Mouse (Mus musculus) liver, postnatal 0 days (tissue): ENCODE data around the gene B3gat2. TPM values are rescaled to one million over a fixed set of nuclear protein-coding genes. Genes with fewer than 3 reads are reported as not detected.

ENCODE experiments used
- ATAC-seq: fragments of 200-750 bp; cut with Nextera tagmentation; 2 replicates; pipeline ENCODE4 v1.8.0; 2017; ENCODE audit warnings: mild to moderate bottlenecking, moderate library complexity
- DNase-seq: peaks from one replicate; pipeline ENCODE4 v3.0.0-alpha.2; 2016
- H3K27ac ChIP-seq: fragments of 300-500 bp; sonication (generic); 2 replicates; pipeline ENCODE4 v1.5.1; 2014; ENCODE audit warnings: antibody characterized with exemption, moderate library complexity, mild to moderate bottlenecking, low read depth
- H3K27me3 ChIP-seq: fragments of 300-500 bp; sonication (generic); 2 replicates; pipeline ENCODE4 v1.6.1; 2014; ENCODE audit warnings: low read length, control low read depth, mixed read lengths; ENCODE audit not compliant: insufficient read depth
- H3K36me3 ChIP-seq: fragments of 300-500 bp; sonication (generic); replicated peaks from 2 replicates; pipeline ENCODE4 v1.6.1; 2014; ENCODE audit warnings: mild to moderate bottlenecking, control low read depth, low read length, moderate library complexity, mixed read lengths; ENCODE audit not compliant: insufficient read depth
- H3K4me1 ChIP-seq: fragments of 300-500 bp; sonication (generic); 2 replicates; pipeline ENCODE4 v1.6.1; 2014; ENCODE audit warnings: antibody characterized with exemption, mild to moderate bottlenecking, control low read depth; ENCODE audit not compliant: insufficient read depth
- H3K4me2 ChIP-seq: fragments of 300-500 bp; sonication (generic); 2 replicates; pipeline ENCODE4 v1.6.1; 2014; ENCODE audit warnings: low read depth, mild to moderate bottlenecking, low read length, moderate library complexity, mixed read lengths
- H3K4me3 ChIP-seq: fragments of 300-500 bp; sonication (generic); 2 replicates; pipeline ENCODE4 v1.5.1; 2014; ENCODE audit warnings: low read depth, low read length
- H3K9ac ChIP-seq: fragments of 300-500 bp; sonication (generic); replicated peaks from 2 replicates; pipeline ENCODE4 v1.6.1; 2014; ENCODE audit warnings: mild to moderate bottlenecking, moderate library complexity
- H3K9me3 ChIP-seq: fragments of 300-500 bp; sonication (generic); 2 replicates; pipeline ENCODE4 v1.6.1; 2016; ENCODE audit warnings: mild to moderate bottlenecking, control low read depth, low read length, mixed read lengths
- CTCF ChIP-seq: sonication (generic); IDR thresholded peaks from 2 replicates; pipeline ENCODE4 v1.5.1; 2016; ENCODE audit warnings: antibody characterized with exemption, low read depth
- EP300 ChIP-seq: IDR thresholded peaks from 2 replicates; pipeline ENCODE4 v1.6.1; 2016; ENCODE audit warnings: antibody characterized with exemption, low read depth, mild to moderate bottlenecking
- WGBS: fragments of 180-500 bp; shearing (Covaris S2); extraction: QIAGEN DNeasy Blood & Tissue Kit; methylation state at CpG from one replicate; pipeline ENCODE4 v1.1.7; 2014; ENCODE audit not compliant: insufficient replicate concordance; 5-methylcytosine and 5-hydroxymethylcytosine counted together
- polyA plus RNA-seq: library from polyadenylated mRNA; unstranded; fragments of >200 nt; fragmentation: Nextera tagmentation; extraction: Ambion mirVana; gene quantifications from 2 replicates; pipeline ENCODE4 v1.2.1, GENCODE M21; 2015

Gene B3gat2
- polyA plus RNA-seq, 1 experiment from 2014 or later: 0.12 TPM

DNA sequence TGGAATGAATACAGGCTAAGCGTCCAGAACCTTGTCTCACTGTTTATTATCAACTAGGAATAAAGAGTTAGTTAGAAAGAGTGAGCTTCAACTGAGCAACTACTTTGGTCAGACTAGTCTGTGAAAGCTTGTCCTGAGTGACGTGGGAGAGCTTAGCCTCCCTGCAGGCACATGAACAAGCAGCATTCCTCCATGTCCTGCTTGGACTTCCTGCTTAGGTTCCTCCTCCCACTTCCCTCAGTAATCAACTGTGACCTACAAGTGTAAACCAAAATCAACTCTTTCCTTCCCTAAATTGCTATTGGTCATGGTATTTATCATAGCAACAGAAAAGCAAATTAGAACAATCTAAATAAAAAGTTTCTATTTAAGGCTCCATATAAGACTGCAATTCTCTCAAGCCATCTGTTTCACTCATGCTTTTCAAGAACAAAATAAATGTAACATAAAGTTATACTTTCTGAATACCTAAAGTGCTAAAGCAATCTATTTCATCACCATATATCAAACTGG is 105.9 kb downstream of the B3gat2 start:
- H3K4me1 ChIP-seq: no peaks in the 10 kb centered on the region
- TF ChIP-seq EP300 (no peak), CTCF (no peak)
- no peak overlapping the region for H3K27ac ChIP-seq
- 77% methylated on average over 2 of the region's 2 CpGs for WGBS
- H3K9me3 ChIP-seq: no peaks in the 10 kb centered on the region
- no peak overlapping the region for H3K9ac ChIP-seq
- no peak overlapping the region for H3K4me2 ChIP-seq
- DNase-seq (no peak), ATAC-seq (no peak)
- H3K36me3 ChIP-seq: 0 out of 2 replicates have a peak, but pooled peaks cover 8% of the 10 kb centered on the region
- H3K27me3 ChIP-seq: no peaks in the 10 kb centered on the region
- H3K4me3 ChIP-seq: no peak overlapping the region

DNA sequence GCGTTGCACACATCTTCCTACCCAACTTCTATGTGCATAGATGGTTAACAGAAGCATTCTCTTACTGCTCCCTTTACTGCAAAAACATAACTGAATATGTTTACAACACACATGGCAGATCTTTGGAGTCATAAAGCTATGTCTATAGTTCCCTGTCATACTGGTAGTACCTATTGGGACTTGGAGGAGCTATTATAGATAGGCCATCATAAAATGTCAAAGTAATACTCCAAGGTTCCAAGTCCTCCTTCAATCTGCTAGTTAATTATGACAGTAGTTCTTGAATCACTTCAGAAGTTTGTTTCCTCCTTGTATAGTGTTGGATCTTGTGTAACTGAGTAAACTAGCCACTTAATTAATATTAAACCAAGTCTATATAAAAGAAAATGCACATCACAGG is 110.6 kb downstream of the B3gat2 start:
- H3K36me3 ChIP-seq: peaks cover 12% of the 10 kb centered on the region
- no peak overlapping the region for H3K9ac ChIP-seq
- ATAC-seq (no peak), DNase-seq (no peak)
- H3K4me1 ChIP-seq: no peaks in the 10 kb centered on the region
- no peaks in the 10 kb centered on the region for H3K9me3 ChIP-seq
- no peak overlapping the region for H3K4me3 ChIP-seq
- no peaks in the 10 kb centered on the region for H3K27me3 ChIP-seq
- H3K27ac ChIP-seq: no peak overlapping the region
- WGBS: 91% methylated on average over 1 of the region's 1 CpGs
- H3K4me2 ChIP-seq: no peak overlapping the region
- no peak for TF ChIP-seq EP300
- no peak for TF ChIP-seq CTCF

DNA sequence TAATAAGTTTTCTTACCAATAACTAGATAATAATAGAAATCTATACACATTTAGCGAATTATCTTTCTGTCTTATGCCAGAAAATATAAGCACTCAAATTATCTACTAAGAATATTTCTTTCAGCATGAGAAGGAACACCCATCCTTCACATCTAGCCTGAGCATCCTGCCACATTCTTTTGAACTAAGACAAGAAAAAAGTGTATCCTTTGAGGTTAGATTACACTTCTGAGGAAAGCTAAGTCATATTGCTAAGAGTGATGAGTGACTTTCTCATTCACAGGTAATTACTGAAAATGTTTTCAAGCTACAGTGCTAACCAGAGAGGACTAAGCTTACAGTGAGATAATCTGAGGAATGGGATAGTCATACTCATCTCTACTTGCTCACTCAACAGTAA is 121.1 kb downstream of the B3gat2 start:
- no peaks in the 10 kb centered on the region for H3K9me3 ChIP-seq
- DNase-seq (no peak), ATAC-seq (no peak)
- H3K4me2 ChIP-seq: no peak overlapping the region
- no peak overlapping the region for H3K9ac ChIP-seq
- no peak overlapping the region for H3K27ac ChIP-seq
- WGBS: 79% methylated on average over 1 of the region's 1 CpGs
- 0 out of 2 replicates have a peak, but pooled peaks cover 2% of the 10 kb centered on the region for H3K36me3 ChIP-seq
- TF ChIP-seq EP300: no peak
- no peak for TF ChIP-seq CTCF
- H3K4me3 ChIP-seq: no peak overlapping the region
- no peaks in the 10 kb centered on the region for H3K4me1 ChIP-seq
- no peaks in the 10 kb centered on the region for H3K27me3 ChIP-seq

DNA sequence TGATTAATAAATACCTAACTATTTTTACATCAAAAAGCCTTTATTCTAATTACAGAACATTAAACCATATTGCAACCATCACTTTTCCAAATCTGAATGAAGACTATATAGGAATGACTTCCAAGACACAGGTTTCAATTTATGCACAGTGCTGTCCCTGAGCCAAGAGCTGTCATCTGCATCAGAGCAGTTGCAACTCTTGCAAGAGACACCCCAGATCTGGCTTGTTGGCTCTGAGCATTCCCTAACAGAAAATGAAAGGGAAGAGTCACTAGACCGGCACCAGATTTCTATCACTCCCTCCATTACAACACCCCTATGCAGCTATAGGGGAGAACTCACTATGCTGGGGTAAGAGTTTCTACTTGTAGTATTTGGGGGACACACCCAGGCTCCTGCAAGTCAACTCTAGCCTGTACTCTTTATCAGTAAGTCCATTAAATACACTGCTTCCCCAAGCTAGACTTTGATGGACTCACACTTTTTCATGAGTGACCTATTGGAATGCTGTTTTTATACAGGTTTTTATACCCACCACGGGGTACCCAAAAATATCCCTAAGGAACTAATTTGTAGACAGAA is 122.6 kb downstream of the B3gat2 start:
- no peak for DNase-seq

DNA sequence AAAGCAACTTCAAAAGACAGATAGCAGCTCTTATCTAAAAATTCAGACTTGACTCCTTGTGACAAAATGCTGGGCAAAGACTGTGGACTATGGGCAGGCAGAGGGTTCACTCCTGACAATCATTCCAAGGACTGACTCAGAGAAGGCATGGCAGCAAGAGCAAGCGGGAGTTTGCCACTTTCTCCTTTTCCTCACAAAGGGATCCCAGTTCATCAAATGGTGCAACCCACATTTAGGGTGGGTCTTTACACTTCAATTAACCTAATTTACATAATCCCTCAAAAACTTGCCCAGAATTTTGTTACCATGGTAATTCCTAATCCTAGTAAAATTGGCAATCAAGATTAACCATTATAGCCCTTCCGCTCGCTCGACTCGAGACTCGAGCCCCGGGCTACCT is 123.4 kb downstream of the B3gat2 start:
- 87% methylated on average over 7 of the region's 7 CpGs for WGBS

More for the DNA sequence above, 122.6 kb downstream of the B3gat2 start:
- no peaks in the 10 kb centered on the region for H3K9me3 ChIP-seq
- TF ChIP-seq CTCF: no peak
- TF ChIP-seq EP300: no peak
- H3K27me3 ChIP-seq: no peaks in the 10 kb centered on the region
- H3K27ac ChIP-seq: no peak overlapping the region
- WGBS: 78% methylated on average over 2 of the region's 2 CpGs
- ATAC-seq: no peak
- no peak overlapping the region for H3K4me2 ChIP-seq
- 0 out of 2 replicates have a peak, but pooled peaks cover 2% of the 10 kb centered on the region for H3K36me3 ChIP-seq
- no peak overlapping the region for H3K4me3 ChIP-seq
- no peak overlapping the region for H3K9ac ChIP-seq
- H3K4me1 ChIP-seq: no peaks in the 10 kb centered on the region

DNA sequence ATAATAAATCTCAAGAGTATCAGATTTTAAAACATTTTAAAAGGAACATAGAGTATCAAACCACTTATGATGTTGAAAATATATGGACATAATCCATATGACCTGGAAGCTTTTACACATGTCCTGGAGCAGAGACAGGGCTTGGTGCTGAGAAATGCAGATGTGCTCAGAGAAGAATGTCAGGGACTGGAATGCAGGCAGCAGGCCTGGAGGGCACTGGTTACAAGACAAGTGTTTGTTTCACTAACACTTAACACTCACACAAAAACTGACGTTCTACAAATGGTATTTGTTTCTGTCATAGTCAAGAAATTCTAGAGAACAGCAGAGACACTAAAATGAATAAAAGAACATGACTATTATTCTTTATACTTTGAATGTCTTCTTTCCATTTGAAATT is 130.5 kb downstream of the B3gat2 start:
- 77% methylated on average over 1 of the region's 1 CpGs for WGBS
- Histone ChIP-seq H3K4me3 (no peak overlapping the region), H3K36me3 (no peaks in the 10 kb centered on the region), H3K9ac (no peak overlapping the region), H3K4me1 (no peaks in the 10 kb centered on the region), H3K27me3 (no peaks in the 10 kb centered on the region), H3K9me3 (no peaks in the 10 kb centered on the region), H3K27ac (no peak overlapping the region), H3K4me2 (no peak overlapping the region)
- TF ChIP-seq CTCF: no peak
- TF ChIP-seq EP300: no peak
- no peak for DNase-seq
- no peak for ATAC-seq

More for the DNA sequence above, 123.4 kb downstream of the B3gat2 start:
- Histone ChIP-seq H3K27ac (no peak overlapping the region), H3K4me2 (no peak overlapping the region), H3K9ac (no peak overlapping the region), H3K9me3 (no peaks in the 10 kb centered on the region), H3K27me3 (no peaks in the 10 kb centered on the region), H3K4me3 (no peak overlapping the region), H3K4me1 (no peaks in the 10 kb centered on the region), H3K36me3 (0 out of 2 replicates have a peak, but pooled peaks cover 2% of the 10 kb centered on the region)
- TF ChIP-seq CTCF (no peak), EP300 (no peak)
- DNase-seq (no peak), ATAC-seq (no peak)

Other genes with a start within 250 kb of the B3gat2 start
- gene Smap1, start 160.6 kb downstream of the B3gat2 start, polyA plus RNA-seq: 29.8 and 33.2 TPM in 2 replicates
- 54.7 and 60.6 TPM in 2 replicates for gene Sdhaf4, start 243.9 kb downstream of the B3gat2 start, polyA plus RNA-seq